ENCODE assay signal across 8 mouse cellular contexts in the genomic region with DNA sequence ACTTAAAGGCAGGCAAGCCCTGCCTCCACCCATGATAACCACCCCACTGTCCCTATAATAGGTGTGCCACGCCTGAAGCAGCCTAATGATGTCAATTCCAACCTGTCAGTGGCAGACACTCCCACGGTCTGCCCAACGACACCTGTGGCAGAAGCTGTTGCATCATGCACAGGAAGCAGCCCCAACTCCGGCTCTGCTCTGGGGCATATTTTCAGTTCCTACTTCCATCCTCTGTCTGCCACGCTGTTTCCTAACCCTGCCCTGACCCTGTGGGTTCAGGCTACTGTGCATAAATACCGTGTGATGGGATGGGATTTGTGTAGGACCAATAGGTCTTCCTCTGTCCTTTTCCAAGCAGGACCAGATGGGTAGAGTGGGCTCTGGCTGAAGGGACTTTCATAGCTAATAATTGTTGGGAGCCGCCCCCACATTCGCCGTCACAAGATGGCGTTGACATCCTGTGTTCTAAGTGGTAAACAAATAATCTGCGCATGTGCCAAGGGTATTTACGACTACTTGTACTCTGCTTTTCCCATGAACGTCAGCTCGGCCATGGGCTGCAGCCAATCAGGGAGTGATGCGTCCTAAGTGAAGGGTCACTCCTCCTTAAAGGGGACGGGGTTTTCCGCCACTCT. TPM values are rescaled to one million over a fixed set of nuclear protein-coding genes. Genes with fewer than 3 reads are reported as not detected.
DNase-seq lines count a peak whose midpoint lies in the region; ATAC-seq lines count a peak whose summit lies in the region.
"Not testable (repeated sequence)": the region's sequence is repeated elsewhere in the genome, so short reads cannot be mapped to it uniquely, and the experiment has no call there.

No protein-coding gene starts in this region.

- H3K9ac ChIP-seq in embryonic facial prominence, embryonic 14.5 days (ENCODE audit: low read depth, low read length): not testable (repeated sequence)
- peak overlapping the region; percentile 58 for H3K9ac ChIP-seq in intestine, embryonic 16.5 days (ENCODE audit: low read depth, low read length)
- peak overlapping the region; percentile 43; the same call in 1 of the 2 replicates for H3K9ac ChIP-seq in limb, embryonic 11.5 days (ENCODE audit: low read length)

- H3K27me3 ChIP-seq in embryonic facial prominence, embryonic 14.5 days (replicated peaks; ENCODE audit: control insufficient read depth, insufficient read depth, low read length); intestine, embryonic 16.5 days (replicated peaks; ENCODE audit: control insufficient read depth, insufficient read depth, low read length); limb, embryonic 11.5 days (ENCODE audit: control insufficient read depth, insufficient read depth, low read length): not testable (repeated sequence)

- 65% methylated on average over 14 of the region's 17 CpGs for WGBS in embryonic facial prominence, embryonic 14.5 days
- WGBS in intestine, embryonic 16.5 days: 54% methylated on average over 14 of the region's 17 CpGs
- whole genome bisulfite sequencing in limb, embryonic 11.5 days: 65% methylated on average over 15 of the region's 17 CpGs

- DNase-seq in adrenal gland, postnatal 14 days: peak; percentile 31
- peak; percentile 13 for DNase-seq in embryonic facial prominence, embryonic 14.5 days (ENCODE audit: low spot score)
- DNase-seq in heart, adult 9 months (ENCODE audit: low spot score in 2 of 2): peak; percentile 78 to 83
- DNase-seq in limb, embryonic 11.5 days (ENCODE audit: low spot score): not testable (repeated sequence)
- DNase-seq in lung, postnatal 4 days: peak; percentile 61 to 75
- peak; percentile 69 to 70 for DNase-seq in thymus, postnatal 10 days (ENCODE audit: low spot score in 2 of 2)

- H3K27ac ChIP-seq in embryonic facial prominence, embryonic 14.5 days (replicated peaks; ENCODE audit: low read depth, low read length): peak overlapping the region; percentile 63
- H3K27ac ChIP-seq in intestine, embryonic 16.5 days (ENCODE audit: low read length): peak overlapping the region; percentile 60
- H3K27ac ChIP-seq in limb, embryonic 11.5 days (replicated peaks; ENCODE audit: low read depth, low read length): not testable (repeated sequence)

- not testable (repeated sequence) for H3K9me3 ChIP-seq in embryonic facial prominence, embryonic 14.5 days (ENCODE audit: control insufficient read depth, low read length); intestine, embryonic 16.5 days (ENCODE audit: control insufficient read depth, low read length); limb, embryonic 11.5 days (ENCODE audit: control insufficient read depth, low read length)

- not testable (repeated sequence) for H3K36me3 ChIP-seq in embryonic facial prominence, embryonic 14.5 days (ENCODE audit: control insufficient read depth, insufficient read depth, low read length); intestine, embryonic 16.5 days (ENCODE audit: control insufficient read depth, insufficient read depth, low read length); limb, embryonic 11.5 days (ENCODE audit: control insufficient read depth, insufficient read depth, low read length)

- peak overlapping the region; percentile 32 for H3K4me3 ChIP-seq in embryonic facial prominence, embryonic 14.5 days (ENCODE audit: low read depth, low read length)
- H3K4me3 ChIP-seq in intestine, embryonic 16.5 days (ENCODE audit: low read length): peak overlapping the region; percentile 45
- H3K4me3 ChIP-seq in limb, embryonic 11.5 days (ENCODE audit: low read depth, low read length): peak overlapping the region; percentile 30

- ATAC-seq in embryonic facial prominence, embryonic 14.5 days (ENCODE audit: low read depth): peak; percentile 45
- ATAC-seq in intestine, embryonic 16.5 days: peak; percentile 71
- not testable (repeated sequence) for ATAC-seq in limb, embryonic 11.5 days (ENCODE audit: insufficient number of reproducible peaks, low FRiP score, low TSS enrichment, low read depth)
- peak; percentile 87 for ATAC-seq in neutrophil, adult 5-6 weeks (ENCODE audit: extremely low read depth, insufficient number of reproducible peaks, low FRiP score, poor library complexity, severe bottlenecking)

- peak overlapping the region; percentile 50 for H3K4me2 ChIP-seq in embryonic facial prominence, embryonic 14.5 days (ENCODE audit: low read depth, low read length)
- peak overlapping the region; percentile 19 for H3K4me2 ChIP-seq in intestine, embryonic 16.5 days (ENCODE audit: low read depth, low read length)
- peak overlapping the region; percentile 47 for H3K4me2 ChIP-seq in limb, embryonic 11.5 days (ENCODE audit: low read depth, severe bottlenecking)

- not testable (repeated sequence) for H3K4me1 ChIP-seq in embryonic facial prominence, embryonic 14.5 days (ENCODE audit: control insufficient read depth, insufficient read depth, low read length); intestine, embryonic 16.5 days (ENCODE audit: control insufficient read depth, insufficient read depth, low read length); limb, embryonic 11.5 days (ENCODE audit: control insufficient read depth, insufficient read depth, low read length)

RNA-seq across cellular contexts. Expression of a gene that starts 5.0 kb away (rescaled TPM):
- 14.4 and 26.8 TPM in 2 replicates for total RNA-seq in adrenal gland, postnatal 14 days (2021)
- 5.6 and 7.6 TPM in 2 replicates for polyA plus RNA-seq in embryonic facial prominence, embryonic 14.5 days (2014; fragmentation: Nextera tagmentation; extraction: Ambion mirVana)
- 2.3 and 2.4 TPM in 2 replicates for polyA plus RNA-seq in intestine, embryonic 16.5 days (2015; fragmentation: Nextera tagmentation; extraction: Ambion mirVana)
- polyA plus RNA-seq in limb, embryonic 11.5 days (2014; fragmentation: Nextera tagmentation; extraction: Ambion mirVana): 3.8 and 7.5 TPM in 2 replicates
- total RNA-seq in neutrophil, adult 5-6 weeks (2017): 34.7 and 35.5 TPM in 2 replicates

RNA-seq across cellular contexts. Expression of a gene that starts 43.5 kb away (rescaled TPM):
- total RNA-seq in adrenal gland, postnatal 14 days (2021): 19.5 and 21.4 TPM in 2 replicates
- 53.4 and 65.0 TPM in 2 replicates for polyA plus RNA-seq in embryonic facial prominence, embryonic 14.5 days (2014; fragmentation: Nextera tagmentation; extraction: Ambion mirVana)
- polyA plus RNA-seq in intestine, embryonic 16.5 days (2015; fragmentation: Nextera tagmentation; extraction: Ambion mirVana): 58.4 and 63.6 TPM in 2 replicates
- 145 and 155 TPM in 2 replicates for polyA plus RNA-seq in limb, embryonic 11.5 days (2014; fragmentation: Nextera tagmentation; extraction: Ambion mirVana)
- total RNA-seq in neutrophil, adult 5-6 weeks (2017): 3.8 and 5.0 TPM in 2 replicates
